Mouse (Mus musculus) forebrain, embryonic 15.5 days (tissue): Measurements from ENCODE around the gene Ckb. TPM values are rescaled to one million over a fixed set of nuclear protein-coding genes. Genes with fewer than 3 reads are reported as not detected.

Source experiments
- ATAC-seq: fragments of 200-750 bp; cut with Nextera tagmentation; replicated peaks from 2 replicates; pipeline ENCODE4 v1.8.0; 2017; ENCODE audit warnings: mild to moderate bottlenecking, moderate TSS enrichment, moderate library complexity
- H3K27ac ChIP-seq: fragments of 300-500 bp; sonication (generic); replicated peaks from 2 replicates; pipeline ENCODE4 v1.5.1; 2015; ENCODE audit warnings: mild to moderate bottlenecking, inconsistent platforms
- H3K27me3 ChIP-seq: fragments of 300-500 bp; sonication (generic); 2 replicates; pipeline ENCODE4 v1.6.1; 2015; ENCODE audit warnings: inconsistent platforms
- H3K36me3 ChIP-seq: fragments of 300-500 bp; sonication (generic); 2 replicates; pipeline ENCODE4 v1.6.1; 2015; ENCODE audit warnings: mild to moderate bottlenecking, inconsistent platforms
- H3K4me1 ChIP-seq: fragments of 300-500 bp; sonication (generic); 2 replicates; pipeline ENCODE4 v1.6.1; 2015; ENCODE audit warnings: inconsistent platforms
- H3K4me2 ChIP-seq: fragments of 300-500 bp; sonication (generic); replicated peaks from 2 replicates; pipeline ENCODE4 v1.6.1; 2015; ENCODE audit warnings: mild to moderate bottlenecking, inconsistent platforms
- H3K4me3 ChIP-seq: fragments of 300-500 bp; sonication (generic); 2 replicates; pipeline ENCODE4 v1.5.1; 2015; ENCODE audit warnings: mild to moderate bottlenecking, inconsistent platforms
- H3K9ac ChIP-seq: fragments of 300-500 bp; sonication (generic); replicated peaks from 2 replicates; pipeline ENCODE4 v1.6.1; 2015; ENCODE audit warnings: mild to moderate bottlenecking, inconsistent platforms
- H3K9me3 ChIP-seq: fragments of 300-500 bp; sonication (generic); 2 replicates; pipeline ENCODE4 v1.6.1; 2016; ENCODE audit warnings: inconsistent platforms
- whole genome bisulfite sequencing: fragments of 180-500 bp; shearing (Covaris S2); methylation state at CpG from one replicate; pipeline ENCODE4 v1.1.7; 2015; ENCODE audit warnings: mixed read lengths; 5-methylcytosine and 5-hydroxymethylcytosine counted together
- polyA plus RNA-seq: library from polyadenylated mRNA; unstranded; fragments of >200 nt; fragmentation: Nextera tagmentation; extraction: Ambion mirVana; gene quantifications from 2 replicates; pipeline ENCODE4 v1.2.1, GENCODE M21; 2015

The Ckb gene
- polyA plus RNA-seq, 1 experiment from 2014 or later, result 1,536 TPM

- 33% methylated on average over 2 of the region's 2 CpGs for WGBS
- Histone ChIP-seq H3K9ac (no peak overlapping the region), H3K27me3 (no peaks in the 10 kb centered on the region), H3K27ac (peak overlapping the region; percentile 85), H3K4me3 (no peak overlapping the region), H3K36me3 (0 out of 2 replicates have a peak, but pooled peaks cover 3% of the 10 kb centered on the region), H3K4me2 (no peak overlapping the region), H3K9me3 (no peaks in the 10 kb centered on the region), H3K4me1 (peaks cover 40% of the 10 kb centered on the region)
- no peak for ATAC-seq
These were observed 15.9 kb upstream of the Ckb start for GRCm38 (mm10) chr12:111688069-111688428.

GRCm38 (mm10) chr12:111687350-111688068, 15.4 kb upstream of the Ckb start:
- Histone ChIP-seq H3K27me3 (no peaks in the 10 kb centered on the region), H3K36me3 (0 out of 2 replicates have a peak, but pooled peaks cover 3% of the 10 kb centered on the region), H3K4me3 (no peak overlapping the region), H3K4me1 (peaks cover 35% of the 10 kb centered on the region), H3K9me3 (no peaks in the 10 kb centered on the region), H3K27ac (peak overlapping the region; percentile 85), H3K9ac (0 out of 2 replicates have a peak overlapping the region, but pooled peaks have one; percentile 5), H3K4me2 (no peak overlapping the region)
- WGBS, result 4% methylated on average over 14 of the region's 14 CpGs
- peak; percentile 73 for ATAC-seq

- ATAC-seq, result no peak
- no peak overlapping the region for H3K4me3 ChIP-seq
- H3K36me3 ChIP-seq, result 0 out of 2 replicates have a peak, but pooled peaks cover 3% of the 10 kb centered on the region
- peak overlapping the region; percentile 85 for H3K27ac ChIP-seq
- peaks cover 24% of the 10 kb centered on the region for H3K4me1 ChIP-seq
- no peak overlapping the region for H3K9ac ChIP-seq
- H3K27me3 ChIP-seq, result no peaks in the 10 kb centered on the region
- WGBS, result 93% methylated on average over 4 of the region's 4 CpGs
- H3K9me3 ChIP-seq, result no peaks in the 10 kb centered on the region
- H3K4me2 ChIP-seq, result no peak overlapping the region
These were observed 14.3 kb upstream of the Ckb start for GRCm38 (mm10) chr12:111686390-111686789.

GRCm38 (mm10) chr12:111682806-111683205, 10.7 kb upstream of the Ckb start:
- H3K27me3 ChIP-seq, result no peaks in the 10 kb centered on the region

GRCm38 (mm10) chr12:111682003-111682402, 9.9 kb upstream of the Ckb start:
- H3K27ac ChIP-seq, result no peak overlapping the region
- H3K36me3 ChIP-seq, result 0 out of 2 replicates have a peak, but pooled peaks cover 3% of the 10 kb centered on the region
- H3K27me3 ChIP-seq, result no peaks in the 10 kb centered on the region
- WGBS, result 88% methylated on average over 5 of the region's 5 CpGs
- no peak overlapping the region for H3K9ac ChIP-seq
- no peak overlapping the region for H3K4me3 ChIP-seq
- no peak overlapping the region for H3K4me2 ChIP-seq
- peaks cover 28% of the 10 kb centered on the region for H3K4me1 ChIP-seq
- no peak for ATAC-seq
- no peaks in the 10 kb centered on the region for H3K9me3 ChIP-seq

More at GRCm38 (mm10) chr12:111682806-111683205, 10.7 kb upstream of the Ckb start:
- Histone ChIP-seq H3K9ac (no peak overlapping the region), H3K36me3 (0 out of 2 replicates have a peak, but pooled peaks cover 3% of the 10 kb centered on the region), H3K9me3 (no peaks in the 10 kb centered on the region), H3K4me1 (peaks cover 29% of the 10 kb centered on the region), H3K4me2 (no peak overlapping the region), H3K27ac (no peak overlapping the region), H3K4me3 (no peak overlapping the region)
- no peak for ATAC-seq
- 70% methylated on average over 5 of the region's 5 CpGs for WGBS

GRCm38 (mm10) chr12:111681305-111681704, 9.2 kb upstream of the Ckb start:
- Histone ChIP-seq H3K4me1 (peaks cover 23% of the 10 kb centered on the region), H3K4me2 (no peak overlapping the region), H3K27ac (no peak overlapping the region), H3K27me3 (no peaks in the 10 kb centered on the region), H3K36me3 (0 out of 2 replicates have a peak, but pooled peaks cover 3% of the 10 kb centered on the region), H3K4me3 (no peak overlapping the region), H3K9me3 (no peaks in the 10 kb centered on the region), H3K9ac (no peak overlapping the region)
- WGBS, result 83% methylated on average over 8 of the region's 8 CpGs
- no peak for ATAC-seq

GRCm38 (mm10) chr12:111680661-111681060, 8.5 kb upstream of the Ckb start:
- no peak overlapping the region for H3K4me2 ChIP-seq
- H3K9me3 ChIP-seq, result no peaks in the 10 kb centered on the region
- H3K4me1 ChIP-seq, result peaks cover 23% of the 10 kb centered on the region
- no peak overlapping the region for H3K4me3 ChIP-seq
- H3K27ac ChIP-seq, result no peak overlapping the region
- no peak overlapping the region for H3K9ac ChIP-seq
- 0 out of 2 replicates have a peak, but pooled peaks cover 3% of the 10 kb centered on the region for H3K36me3 ChIP-seq
- 94% methylated on average over 13 of the region's 13 CpGs for WGBS
- no peak for ATAC-seq
- no peaks in the 10 kb centered on the region for H3K27me3 ChIP-seq

GRCm38 (mm10) chr12:111678997-111679396, 6.9 kb upstream of the Ckb start:
- peak overlapping the region; percentile 97 for H3K4me2 ChIP-seq
- peaks cover 23% of the 10 kb centered on the region for H3K4me1 ChIP-seq
- H3K27ac ChIP-seq, result no peak overlapping the region
- 59% methylated on average over 7 of the region's 7 CpGs for WGBS
- H3K9ac ChIP-seq, result peak overlapping the region; percentile 82; the same call in 1 of the 2 replicates
- peak overlapping the region; percentile 96 for H3K4me3 ChIP-seq
- ATAC-seq, result no peak
- no peaks in the 10 kb centered on the region for H3K9me3 ChIP-seq
- H3K27me3 ChIP-seq, result no peaks in the 10 kb centered on the region
- no peaks in the 10 kb centered on the region for H3K36me3 ChIP-seq

GRCm38 (mm10) chr12:111678670-111678933, 6.5 kb upstream of the Ckb start:
- Histone ChIP-seq H3K36me3 (no peaks in the 10 kb centered on the region), H3K4me2 (peak overlapping the region; percentile 97), H3K27me3 (no peaks in the 10 kb centered on the region), H3K4me1 (peaks cover 23% of the 10 kb centered on the region), H3K4me3 (peak overlapping the region; percentile 96), H3K27ac (no peak overlapping the region), H3K9me3 (no peaks in the 10 kb centered on the region), H3K9ac (peak overlapping the region; percentile 82)
- WGBS, result 7% methylated on average over 13 of the region's 13 CpGs
- ATAC-seq, result no peak

- H3K27ac ChIP-seq, result peak within 1 kb of the TSS; percentile 96
- no peaks in the 10 kb centered on the region for H3K27me3 ChIP-seq
- no peaks in the 10 kb centered on the region for H3K36me3 ChIP-seq
- peak; percentile 88 for ATAC-seq
- H3K9me3 ChIP-seq, result no peaks in the 10 kb centered on the region
- H3K4me3 ChIP-seq, result peak within 1 kb of the TSS; percentile 96
- peak within 1 kb of the TSS; percentile 82 for H3K9ac ChIP-seq
- H3K4me2 ChIP-seq, result peak within 1 kb of the TSS; percentile 97
- under 1% methylated on average over 51 of the region's 51 CpGs for WGBS
- H3K4me1 ChIP-seq, result peaks cover 23% of the 10 kb centered on the region
These were observed 5.9 kb upstream of the Ckb start, which contains the start of gene Trmt61a for GRCm38 (mm10) chr12:111677882-111678669. Gene Trmt61a (plus strand): TSS chr12:111678105.

- 14% methylated on average over 5 of the region's 5 CpGs for WGBS
- peak; percentile 46 for ATAC-seq
These were observed 5.3 kb upstream of the Ckb start for GRCm38 (mm10) chr12:111677421-111677820.

More at GRCm38 (mm10) chr12:111677421-111677820, 5.3 kb upstream of the Ckb start:
- no peaks in the 10 kb centered on the region for H3K27me3 ChIP-seq
- peak overlapping the region; percentile 96 for H3K27ac ChIP-seq
- H3K4me2 ChIP-seq, result peak overlapping the region; percentile 97
- no peaks in the 10 kb centered on the region for H3K9me3 ChIP-seq
- no peaks in the 10 kb centered on the region for H3K36me3 ChIP-seq
- peak overlapping the region; percentile 96 for H3K4me3 ChIP-seq
- H3K9ac ChIP-seq, result peak overlapping the region; percentile 82
- H3K4me1 ChIP-seq, result peaks cover 29% of the 10 kb centered on the region
